Mouse (Mus musculus) testis, adult 2 months (tissue): Measurements from ENCODE around the gene Usp21.

Source experiments
- CTCF ChIP-seq: fragments of 200-500 bp; IDR thresholded peaks from 2 replicates; pipeline ENCODE4 v1.5.1; 2012; ENCODE audit warnings: low read depth, mild to moderate bottlenecking, inconsistent platforms, low read length, moderate library complexity; ENCODE audit not compliant: control insufficient read depth, insufficient read depth, insufficient replicate concordance
- POLR2A ChIP-seq: fragments of 200-500 bp; IDR thresholded peaks from 2 replicates; pipeline ENCODE4 v1.6.1; 2012; ENCODE audit warnings: low read depth, mild to moderate bottlenecking, inconsistent platforms, low read length, moderate library complexity; ENCODE audit not compliant: control insufficient read depth

DNA sequence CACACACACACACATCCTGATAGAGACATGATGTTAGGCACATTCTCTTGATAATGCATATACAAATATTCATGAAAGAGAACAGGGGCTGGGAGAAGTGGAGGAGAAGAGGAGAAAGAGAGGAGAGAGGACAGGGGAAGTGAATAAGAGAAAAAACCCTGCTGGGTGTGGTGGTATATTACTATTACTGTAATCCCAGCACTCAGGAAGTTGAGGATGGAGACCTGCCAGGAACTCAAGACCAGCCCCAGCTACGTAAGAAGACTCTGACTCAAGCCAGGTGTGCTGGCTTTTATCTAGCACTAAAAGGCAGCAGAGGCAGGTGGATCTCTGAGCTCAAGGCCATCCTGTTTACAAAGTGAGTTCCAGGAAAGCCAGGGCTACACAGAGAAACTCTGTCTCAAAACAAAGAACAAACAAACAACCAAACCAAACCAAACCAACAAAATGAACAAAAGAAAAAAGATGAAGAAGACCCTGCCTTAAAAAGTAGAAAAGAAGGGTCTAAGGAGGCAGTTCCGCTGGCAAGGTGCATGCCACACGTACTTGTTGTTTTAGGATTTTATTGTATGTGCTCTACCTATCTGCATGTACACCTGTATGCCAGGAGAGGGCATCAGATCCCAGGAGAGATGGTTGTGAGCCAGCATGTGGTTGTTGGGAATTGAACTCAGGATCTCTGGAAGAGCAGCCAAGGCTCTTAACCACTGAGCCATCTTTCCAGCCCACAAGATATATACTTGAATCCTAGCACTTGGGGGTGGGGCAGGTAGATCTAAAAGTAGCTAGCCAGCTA is 23.9 kb downstream of the Usp21 start:
- TF ChIP-seq CTCF (no peak), POLR2A (no peak)
